Mouse (Mus musculus) liver, embryonic 14.5 days (tissue): ENCODE results near the gene Rpl29.

Source experiments
- CTCF ChIP-seq: IDR thresholded peaks from 2 replicates; pipeline ENCODE4 v1.5.1; 2016; ENCODE audit warnings: antibody characterized with exemption, low read depth, control low read depth
- EP300 ChIP-seq: IDR thresholded peaks from 2 replicates; pipeline ENCODE4 v1.6.1; 2016; ENCODE audit warnings: antibody characterized with exemption, low read depth

GRCm38 (mm10) chr9:106452351-106452750, 23.1 kb downstream of the Rpl29 start:
- TF ChIP-seq CTCF, result no peak
- no peak for TF ChIP-seq EP300
